Comparison of ENCODE assay signal across 8 mouse cellular contexts in genomic region chr5:23850345-23851159, GRCm38 (mm10). TPM values are rescaled to one million over a fixed set of nuclear protein-coding genes. Genes with fewer than 3 reads are reported as not detected.
A peak's percentile ranks its signal among the peaks of the same experiment; 100 is the strongest.
DNase-seq lines count a peak whose midpoint lies in the region; ATAC-seq and TF ChIP-seq lines count a peak whose summit lies in the region.

No protein-coding gene starts in this region.

- no peaks in the 10 kb centered on the region for H3K9me3 ChIP-seq in ES-E14 (ENCODE audit: control insufficient read depth, insufficient read depth, low read depth, low read length)
- H3K9me3 ChIP-seq in forebrain, embryonic 16.5 days (ENCODE audit: control insufficient read depth, low read length) = no peaks in the 10 kb centered on the region
- no peaks in the 10 kb centered on the region for H3K9me3 ChIP-seq in neural tube, embryonic 15.5 days (replicated peaks)

- peak; percentile 77 for DNase-seq in ES-E14 (ENCODE audit: low read depth, low spot score)
- peak; percentile 88 to 96 for DNase-seq in cerebellum, adult 18-20 months
- DNase-seq in heart, postnatal 36 days = peak; percentile 93 to 97
- DNase-seq in layer of hippocampus, adult 2 months (ENCODE audit: low spot score in 2 of 2) = peak; percentile 87 to 92
- peak; percentile 90 for DNase-seq in lung, adult 2 months
- peak; percentile 98 for DNase-seq in testis, postnatal 10 days (ENCODE audit: low spot score)

- peak overlapping the region; percentile 59 to 77 for H3K4me3 ChIP-seq in ES-E14 (ENCODE audit: insufficient read depth in 1 of 2, low read depth in 1 of 2, low read length in 2 of 2, poor library complexity in 1 of 2, severe bottlenecking in 1 of 2)
- peak overlapping the region; percentile 68 for H3K4me3 ChIP-seq in forebrain, embryonic 16.5 days (replicated peaks; ENCODE audit: low read length)
- peak overlapping the region; percentile 73 for H3K4me3 ChIP-seq in layer of hippocampus, adult 2 months
- peak overlapping the region; percentile 93 for H3K4me3 ChIP-seq in lung, adult 2 months (replicated peaks; ENCODE audit: extremely low read depth, low read depth, low read length)
- peak overlapping the region; percentile 92 for H3K4me3 ChIP-seq in neural tube, embryonic 15.5 days (replicated peaks)

- intact Hi-C loops in heart, postnatal 36 days (cut with DNase I) = loop anchor here (1.0 to 5.0 kb wide), 5 partner anchors 127 to 314 kb away; partner anchors contain the start of gene Nupl2

- in situ Hi-C loops in ES-E14 (cut with MboI; ENCODE audit: low sequenced_read_pairs in 2 of 2, unreplicated experiment in 2 of 2) = loop anchor here (5.0 kb wide), 1 partner anchor 138 kb away; no protein-coding TSS in a partner anchor

- H3K27ac ChIP-seq in ES-E14 (ENCODE audit: insufficient read depth, low read depth, low read length, poor library complexity, severe bottlenecking) = peak overlapping the region; percentile 91
- H3K27ac ChIP-seq in forebrain, embryonic 16.5 days (ENCODE audit: low read length) = peak overlapping the region; percentile 62
- H3K27ac ChIP-seq in layer of hippocampus, adult 2 months = peak overlapping the region; percentile 75
- H3K27ac ChIP-seq in neural tube, embryonic 15.5 days (replicated peaks) = peak overlapping the region; percentile 81

- under 1% methylated on average over 54 of the region's 61 CpGs for WGBS in forebrain, embryonic 16.5 days
- WGBS in lung, adult 2 months = under 1% methylated on average over 61 of the region's 61 CpGs
- under 1% methylated on average over 58 of the region's 61 CpGs for WGBS in neural tube, embryonic 15.5 days

- H3K27me3 ChIP-seq in forebrain, embryonic 16.5 days (replicated peaks; ENCODE audit: control insufficient read depth, insufficient read depth, low read length) = no peaks in the 10 kb centered on the region
- H3K27me3 ChIP-seq in neural tube, embryonic 15.5 days (replicated peaks) = no peaks in the 10 kb centered on the region

- H3K9ac ChIP-seq in ES-E14 (ENCODE audit: insufficient read depth, low read depth, low read length, poor library complexity, severe bottlenecking) = peak overlapping the region; percentile 92
- H3K9ac ChIP-seq in forebrain, embryonic 16.5 days (replicated peaks; ENCODE audit: low read depth, low read length) = peak overlapping the region; percentile 72
- H3K9ac ChIP-seq in neural tube, embryonic 15.5 days (replicated peaks) = peak overlapping the region; percentile 79

- TF ChIP-seq POLR2A in lung, adult 2 months (IDR thresholded peaks at IDR 0.05; ENCODE audit: borderline replicate concordance, extremely low read depth, low read depth, low read length) = peak; percentile 66; the same call in 1 of the 2 replicates

- peaks cover 22% of the 10 kb centered on the region for H3K36me3 ChIP-seq in ES-E14 (ENCODE audit: control insufficient read depth, insufficient read depth, low read length, poor library complexity, severe bottlenecking)
- peaks cover 8% of the 10 kb centered on the region; the same call in 1 of the 2 replicates for H3K36me3 ChIP-seq in forebrain, embryonic 16.5 days (ENCODE audit: control insufficient read depth, insufficient read depth)
- H3K36me3 ChIP-seq in neural tube, embryonic 15.5 days = peaks cover 28% of the 10 kb centered on the region

- TF ChIP-seq CTCF in layer of hippocampus, adult 2 months (conservative IDR thresholded peaks at IDR 0.05) = peak; percentile 85
- TF ChIP-seq CTCF in lung, adult 2 months (IDR thresholded peaks at IDR 0.05; ENCODE audit: insufficient read depth, low read length) = no peak

- peak overlapping the region; percentile 68 for H3K4me2 ChIP-seq in forebrain, embryonic 16.5 days (ENCODE audit: low read length)
- peak overlapping the region; percentile 77 for H3K4me2 ChIP-seq in neural tube, embryonic 15.5 days

- peak; percentile 95 for ATAC-seq in forebrain, embryonic 16.5 days
- peak; percentile 95 for ATAC-seq in neural tube, embryonic 15.5 days (ENCODE audit: low FRiP score)

- H3K4me1 ChIP-seq in ES-E14 (ENCODE audit: control insufficient read depth in 2 of 2, insufficient read depth in 2 of 2, low read length in 2 of 2, poor library complexity in 1 of 2) = peaks cover 0 to 3% of the 10 kb centered on the region in 2 experiments; a peak in 1 of 4 replicates
- H3K4me1 ChIP-seq in forebrain, embryonic 16.5 days (replicated peaks; ENCODE audit: control insufficient read depth, insufficient read depth, low read length) = peaks cover 5% of the 10 kb centered on the region
- H3K4me1 ChIP-seq in lung, adult 2 months (ENCODE audit: control insufficient read depth, insufficient read depth, low read length) = no peaks in the 10 kb centered on the region
- H3K4me1 ChIP-seq in neural tube, embryonic 15.5 days = peaks cover 15% of the 10 kb centered on the region

TF ChIP-seq in ES-E14, 5 proteins besides CTCF, POLR2A, EP300 and RAD21:
- TF ChIP-seq HCFC1 (IDR thresholded peaks at IDR 0.05; ENCODE audit: borderline replicate concordance, insufficient read depth, low read length) (peak; percentile 27; the same call in 1 of the 2 replicates), CHD2 (IDR thresholded peaks at IDR 0.05; ENCODE audit: low read depth, low read length) (no peak), ZNF384 (IDR thresholded peaks at IDR 0.05; ENCODE audit: low read depth, low read length) (no peak), ZC3H11A (IDR thresholded peaks at IDR 0.05; ENCODE audit: borderline replicate concordance, low read depth, low read length) (no peak), MAFK (IDR thresholded peaks at IDR 0.05; ENCODE audit: insufficient read depth, low read depth, low read length) (no peak)

RNA-seq across cellular contexts. Expression of gene Tomm7, which starts 6.6 kb away (rescaled TPM):
- total RNA-seq in ES-E14 (2012; rRNA removed) = 230 and 247 TPM in 2 replicates
- 82.7 and 85.1 TPM in 2 replicates for polyA plus RNA-seq in forebrain, embryonic 16.5 days (2015; fragmentation: Nextera tagmentation; extraction: Ambion mirVana)
- 100 to 1,000 TPM; 105 to 107 TPM for total RNA-seq in heart, postnatal 36 days (2021)
- total RNA-seq in layer of hippocampus, adult 2 months (2021) = 10 to 100 TPM; 73.7 to 80.6 TPM
- polyA plus RNA-seq in lung, adult 2 months (2012; rRNA removed) = 24.4 and 29.4 TPM in 2 replicates
- 90.5 and 92.8 TPM in 2 replicates for polyA plus RNA-seq in neural tube, embryonic 15.5 days (2015; fragmentation: Nextera tagmentation; extraction: Ambion mirVana)

Comparison
In these comparisons a context has a peak if more than half of its experiments do, and no peak if none do; other contexts are left out.
1. Peak in every context shown above with its lines: DNase-seq, ATAC-seq, H3K4me3 ChIP-seq and H3K27ac ChIP-seq.